Mouse (Mus musculus) layer of hippocampus, adult 9-10 months (tissue): Measurements from ENCODE around the gene Gab1.

Experiments used
- DNase-seq: peaks from one replicate; pipeline ENCODE4 v3.0.0; 2022; ENCODE audit warnings: low spot score

Gab1 gene

GRCm38 (mm10) chr8:80872688-80873087, 7.6 kb downstream of the Gab1 start:
- DNase-seq = no peak

- DNase-seq = no peak
These were observed 8.9 kb downstream of the Gab1 start for GRCm38 (mm10) chr8:80871400-80871799.

- DNase-seq = no peak
These were observed 9.6 kb downstream of the Gab1 start for GRCm38 (mm10) chr8:80870535-80871204.

- no peak for DNase-seq
These were observed 10.4 kb downstream of the Gab1 start for GRCm38 (mm10) chr8:80869881-80870328.

- DNase-seq = no peak
These were observed 11.5 kb downstream of the Gab1 start for GRCm38 (mm10) chr8:80868801-80869323.

- DNase-seq = no peak
These were observed 12.2 kb downstream of the Gab1 start for GRCm38 (mm10) chr8:80868006-80868702.

GRCm38 (mm10) chr8:80867598-80867997, 12.7 kb downstream of the Gab1 start:
- DNase-seq = no peak

GRCm38 (mm10) chr8:80865181-80865784, 15.0 kb downstream of the Gab1 start:
- no peak for DNase-seq

- no peak for DNase-seq
These were observed 16.9 kb downstream of the Gab1 start for GRCm38 (mm10) chr8:80863393-80863792.

GRCm38 (mm10) chr8:80859180-80859775, 21.0 kb downstream of the Gab1 start:
- DNase-seq = no peak

GRCm38 (mm10) chr8:80857851-80858367, 22.4 kb downstream of the Gab1 start:
- DNase-seq = no peak

- no peak for DNase-seq
These were observed 23.2 kb downstream of the Gab1 start for GRCm38 (mm10) chr8:80857128-80857527.

GRCm38 (mm10) chr8:80856606-80857005, 23.7 kb downstream of the Gab1 start:
- peak; percentile 51 for DNase-seq

- no peak for DNase-seq
These were observed 26.7 kb downstream of the Gab1 start for GRCm38 (mm10) chr8:80853622-80854021.

GRCm38 (mm10) chr8:80853208-80853607, 27.1 kb downstream of the Gab1 start:
- DNase-seq = no peak

GRCm38 (mm10) chr8:80852412-80853165, 27.7 kb downstream of the Gab1 start:
- no peak for DNase-seq

- DNase-seq = no peak
These were observed 28.7 kb downstream of the Gab1 start for GRCm38 (mm10) chr8:80851648-80852047.

GRCm38 (mm10) chr8:80850013-80850412, 30.3 kb downstream of the Gab1 start:
- DNase-seq = no peak

GRCm38 (mm10) chr8:80848631-80849030, 31.7 kb downstream of the Gab1 start:
- no peak for DNase-seq

GRCm38 (mm10) chr8:80847912-80848311, 32.4 kb downstream of the Gab1 start:
- no peak for DNase-seq

GRCm38 (mm10) chr8:80845284-80845683, 35.0 kb downstream of the Gab1 start:
- DNase-seq = no peak
